Mouse (Mus musculus) CD4-positive helper T cell, adult 2 months (primary cell): Measurements from ENCODE around the gene Nmu.

ENCODE experiments used
- DNase-seq: peaks from one replicate; pipeline ENCODE4 v3.0.0-alpha.2; 2012; ENCODE audit warnings: low read depth, missing footprints, low spot score

The Nmu gene

DNA sequence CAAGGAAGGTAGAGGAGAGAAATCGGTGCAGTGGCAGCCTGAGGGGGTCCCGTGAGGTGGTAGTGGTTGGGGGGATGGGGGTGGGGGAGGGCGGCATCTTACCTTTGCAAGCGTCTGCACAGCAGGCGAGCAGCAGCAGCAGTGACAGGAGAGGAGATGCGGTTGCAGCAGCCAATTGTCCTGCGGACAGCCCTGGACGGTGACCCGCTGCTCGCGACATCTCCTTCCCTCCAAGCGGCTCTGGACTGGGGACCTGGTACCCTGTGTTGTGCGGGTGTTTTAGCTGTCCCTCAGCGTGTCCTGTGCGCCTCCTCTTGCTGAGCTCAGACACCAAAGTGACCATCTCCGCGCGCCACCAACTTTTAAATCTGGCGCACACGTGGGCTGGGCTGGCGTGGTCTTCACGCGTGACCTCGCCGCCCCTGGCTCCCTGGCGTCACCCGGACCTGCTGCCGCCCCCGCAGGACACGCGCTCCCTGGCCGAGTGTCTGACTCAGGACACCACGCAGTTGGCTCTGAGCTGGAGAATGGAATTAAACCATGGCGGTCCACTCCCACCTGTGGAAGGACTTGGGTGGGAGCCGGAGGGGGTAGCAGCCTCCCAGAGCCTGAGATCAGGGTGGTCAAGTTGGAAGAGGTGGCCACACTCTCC, at the start of gene Nmu:
Gene Nmu (minus strand): TSS at position 336 of the 652 bp plus-strand sequence.
- DNase-seq: no peak

GRCm38 (mm10) chr5:76411697-76412096, 48.1 kb upstream of the Nmu start:
- no peak for DNase-seq

DNA sequence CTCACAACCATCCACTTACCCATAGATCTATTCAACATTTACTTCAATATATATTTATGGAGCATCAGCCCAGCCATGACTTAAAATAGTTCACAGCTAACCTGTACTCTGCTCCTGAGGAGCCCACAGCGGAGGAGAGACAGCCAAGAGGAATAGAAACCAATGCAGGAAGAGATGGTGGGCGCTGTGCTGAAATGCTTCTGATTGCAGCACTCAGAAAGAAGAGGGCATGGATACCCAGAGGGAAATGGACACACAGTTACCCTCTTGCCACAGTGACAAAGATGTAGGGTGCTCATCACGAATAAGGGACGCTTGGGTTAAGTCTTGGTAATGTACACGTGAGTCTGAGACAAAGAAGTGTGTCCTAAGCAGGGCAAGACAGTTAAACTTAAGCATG, 30.8 kb upstream of the Nmu start:
- DNase-seq: no peak

GRCm38 (mm10) chr5:76389041-76389795, 25.6 kb upstream of the Nmu start:
- no peak for DNase-seq

- DNase-seq: no peak
Observed at GRCm38 (mm10) chr5:76388474-76388873, 24.9 kb upstream of the Nmu start.

DNA sequence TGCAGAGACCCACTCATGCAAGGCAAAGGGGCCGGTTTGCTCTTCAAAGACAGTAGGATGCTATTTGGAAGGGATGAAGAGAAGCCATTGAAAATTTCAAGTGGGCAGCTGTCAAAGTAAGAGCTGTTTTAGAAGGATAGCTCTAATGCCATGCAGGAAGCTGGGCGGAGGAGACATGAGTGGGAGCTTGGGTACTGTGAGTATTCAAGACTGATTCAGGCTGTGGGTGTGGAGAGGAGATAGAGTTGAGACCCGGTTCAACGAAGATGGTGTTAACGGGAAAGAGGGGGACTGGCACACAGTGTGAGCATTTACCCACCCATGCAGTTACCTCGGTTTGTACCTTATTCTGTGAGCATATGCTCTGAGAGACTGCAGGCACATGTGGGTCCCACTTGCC, 20.1 kb upstream of the Nmu start:
- DNase-seq: no peak

- no peak for DNase-seq
Observed at GRCm38 (mm10) chr5:76381836-76382235, 18.2 kb upstream of the Nmu start.

DNA sequence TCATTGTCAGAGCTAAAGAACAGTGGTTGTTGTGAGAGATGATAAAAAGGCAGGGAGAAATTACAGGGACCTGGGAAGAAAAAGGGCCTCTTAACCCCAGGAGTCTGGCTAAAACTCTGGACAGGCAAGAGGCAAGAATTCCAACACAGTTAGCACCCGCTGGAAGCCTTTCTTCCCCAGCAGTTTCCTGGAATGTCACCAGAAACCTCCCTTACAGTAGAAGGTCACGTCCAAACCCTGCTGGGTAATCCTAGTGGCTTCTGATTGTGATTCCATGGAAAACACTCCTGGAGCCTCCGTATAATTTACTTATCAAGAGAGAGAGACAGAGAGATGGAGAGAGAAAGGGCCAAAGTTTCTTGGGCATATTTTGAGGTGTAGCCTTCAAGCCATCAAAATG, 15.6 kb upstream of the Nmu start:
- no peak for DNase-seq

GRCm38 (mm10) chr5:76369215-76369840, 5.7 kb upstream of the Nmu start:
- no peak for DNase-seq

DNA sequence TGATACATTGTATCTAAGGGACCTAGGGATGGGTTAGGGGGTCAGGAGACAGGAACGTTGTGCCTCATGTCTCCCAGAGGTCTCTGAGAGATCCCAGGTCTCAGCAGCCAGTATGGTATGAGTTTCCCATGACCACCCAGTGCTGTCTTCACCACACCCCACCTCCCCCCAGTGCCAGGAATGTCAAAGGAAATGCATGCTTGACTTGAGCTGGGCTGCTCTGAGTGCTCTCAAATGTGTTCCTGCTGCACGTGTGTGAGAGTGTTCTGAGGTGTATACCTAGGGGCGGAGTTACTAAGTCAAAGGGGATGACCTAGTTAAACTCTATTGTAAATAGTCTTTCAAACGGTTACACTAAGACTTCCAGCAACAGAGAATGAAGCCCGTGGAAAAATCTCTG, 1.8 kb upstream of the Nmu start:
- DNase-seq: no peak

- DNase-seq: no peak
Observed at GRCm38 (mm10) chr5:76360786-76361185, 2.8 kb downstream of the Nmu start.

- DNase-seq: no peak
Observed at GRCm38 (mm10) chr5:76360057-76360456, 3.5 kb downstream of the Nmu start.

- no peak for DNase-seq
Observed at GRCm38 (mm10) chr5:76351953-76352611, 11.5 kb downstream of the Nmu start.

- no peak for DNase-seq
Observed at GRCm38 (mm10) chr5:76351537-76351936, 12.1 kb downstream of the Nmu start.

- no peak for DNase-seq
Observed at GRCm38 (mm10) chr5:76346137-76346536, 17.5 kb downstream of the Nmu start.

DNA sequence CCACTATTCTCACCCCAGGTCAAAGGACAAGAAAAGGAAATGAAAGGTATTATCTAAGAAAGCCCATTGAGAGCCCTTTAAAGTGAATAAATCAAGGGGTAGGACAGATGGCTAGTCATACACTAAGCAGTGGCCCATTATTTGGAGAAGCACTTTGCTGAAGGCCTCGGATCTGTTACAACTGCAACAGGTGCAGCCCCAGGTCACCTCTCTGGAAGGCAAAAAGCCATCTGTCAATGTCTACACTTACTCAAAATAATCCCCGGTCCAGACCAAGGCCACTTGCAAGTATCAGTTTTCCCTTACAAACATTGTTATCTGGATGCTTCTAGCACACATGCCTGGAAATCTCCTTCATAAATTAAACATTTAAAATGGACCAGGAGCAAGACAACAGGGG, 22.7 kb downstream of the Nmu start:
- no peak for DNase-seq

DNA sequence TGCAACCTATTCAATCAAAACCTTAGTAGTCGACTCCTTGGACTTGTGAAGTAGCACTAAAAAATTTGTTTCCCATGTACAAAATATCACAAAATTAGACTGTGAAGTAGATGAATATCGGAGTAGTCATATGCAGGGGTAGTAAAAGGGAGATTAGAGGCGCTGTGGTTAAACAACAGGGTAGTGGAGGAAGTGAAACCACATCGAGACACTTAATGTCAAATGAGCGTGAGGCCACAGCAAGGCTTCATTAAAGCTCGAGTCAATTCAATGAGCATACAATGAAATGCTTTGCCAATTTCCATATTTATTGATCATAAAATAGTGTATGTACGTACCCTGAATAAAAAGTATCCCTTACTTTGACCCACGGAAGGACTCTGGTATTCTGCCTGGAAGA, 26.5 kb downstream of the Nmu start:
- peak; percentile 14 for DNase-seq

- DNase-seq: no peak
Observed at GRCm38 (mm10) chr5:76333833-76334232, 29.8 kb downstream of the Nmu start.

DNA sequence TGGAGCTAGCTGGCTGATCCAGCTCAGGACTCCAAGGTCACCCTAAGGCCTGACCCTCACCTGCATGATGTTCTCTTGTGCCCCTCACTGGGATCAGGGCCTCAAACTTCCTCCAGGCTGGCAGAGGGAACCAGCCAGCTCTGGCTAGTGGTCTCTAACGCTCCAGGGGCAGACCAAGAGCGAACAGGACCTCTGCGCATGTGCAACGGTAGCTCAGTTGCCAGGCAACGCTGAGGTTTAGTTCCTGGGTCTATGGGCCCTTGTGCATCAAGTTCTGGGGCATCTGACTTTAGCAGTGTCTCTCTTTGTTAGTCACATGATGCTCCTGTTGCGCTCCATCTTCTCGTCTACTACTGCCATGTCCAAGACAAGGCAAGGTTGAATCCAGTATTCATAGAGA, 32.6 kb downstream of the Nmu start, which contains the start of gene Pdcl2:
Gene Pdcl2 (minus strand): TSS at position 204 of the 400 bp plus-strand sequence.
- DNase-seq: no peak

- DNase-seq: no peak
Observed at GRCm38 (mm10) chr5:76327296-76327695, 36.3 kb downstream of the Nmu start.

- DNase-seq: no peak
Observed at GRCm38 (mm10) chr5:76325113-76325512, 38.5 kb downstream of the Nmu start.
